Mouse (Mus musculus) intestine, embryonic 16.5 days (tissue): ENCODE data around the gene 1700018G05Rik. TPM values are rescaled to one million over a fixed set of nuclear protein-coding genes. Genes with fewer than 3 reads are reported as not detected.
"Not testable (repeated sequence)": the region's sequence is repeated elsewhere in the genome, so short reads cannot be mapped to it uniquely, and the experiment has no call there.

Source experiments
- ATAC-seq: fragments of 200-750 bp; cut with Nextera tagmentation; 2 replicates; pipeline ENCODE4 v1.8.0; 2017; ENCODE audit warnings: moderate TSS enrichment, moderate library complexity
- H3K27ac ChIP-seq: fragments of 300-500 bp; sonication (generic); 2 replicates; pipeline ENCODE4 v1.5.1; 2014; ENCODE audit warnings: mild to moderate bottlenecking, low read length
- H3K27me3 ChIP-seq: fragments of 300-500 bp; sonication (generic); replicated peaks from 2 replicates; pipeline ENCODE4 v1.6.1; 2014; ENCODE audit warnings: low read length, control low read depth, mixed read lengths; ENCODE audit not compliant: control insufficient read depth, insufficient read depth
- H3K36me3 ChIP-seq: fragments of 300-500 bp; sonication (generic); 2 replicates; pipeline ENCODE4 v1.6.1; 2014; ENCODE audit warnings: low read length, control low read depth; ENCODE audit not compliant: control insufficient read depth, insufficient read depth
- H3K4me1 ChIP-seq: fragments of 300-500 bp; sonication (generic); 2 replicates; pipeline ENCODE4 v1.6.1; 2014; ENCODE audit warnings: low read length, control low read depth, mixed read lengths; ENCODE audit not compliant: control insufficient read depth, insufficient read depth
- H3K4me2 ChIP-seq: fragments of 300-500 bp; sonication (generic); 2 replicates; pipeline ENCODE4 v1.6.1; 2014; ENCODE audit warnings: low read depth, low read length, control low read depth
- H3K4me3 ChIP-seq: fragments of 300-500 bp; sonication (generic); 2 replicates; pipeline ENCODE4 v1.5.1; 2014; ENCODE audit warnings: mild to moderate bottlenecking, low read length
- H3K9ac ChIP-seq: fragments of 300-500 bp; sonication (generic); 2 replicates; pipeline ENCODE4 v1.6.1; 2014; ENCODE audit warnings: low read depth, low read length
- H3K9me3 ChIP-seq: fragments of 300-500 bp; sonication (generic); 2 replicates; pipeline ENCODE4 v1.6.1; 2016; ENCODE audit warnings: low read length, control low read depth; ENCODE audit not compliant: control insufficient read depth
- WGBS: fragments of 180-500 bp; shearing (Covaris S2); extraction: QIAGEN DNeasy Blood & Tissue Kit; methylation state at CpG from one replicate; pipeline ENCODE4 v1.1.7; 2014; 5-methylcytosine and 5-hydroxymethylcytosine counted together
- polyA plus RNA-seq: library from polyadenylated mRNA; unstranded; fragments of >200 nt; fragmentation: Nextera tagmentation; extraction: Ambion mirVana; gene quantifications from 2 replicates; pipeline ENCODE4 v1.2.1, GENCODE M21; 2015

The 1700018G05Rik gene
- not detected in 2 replicates for polyA plus RNA-seq

DNA sequence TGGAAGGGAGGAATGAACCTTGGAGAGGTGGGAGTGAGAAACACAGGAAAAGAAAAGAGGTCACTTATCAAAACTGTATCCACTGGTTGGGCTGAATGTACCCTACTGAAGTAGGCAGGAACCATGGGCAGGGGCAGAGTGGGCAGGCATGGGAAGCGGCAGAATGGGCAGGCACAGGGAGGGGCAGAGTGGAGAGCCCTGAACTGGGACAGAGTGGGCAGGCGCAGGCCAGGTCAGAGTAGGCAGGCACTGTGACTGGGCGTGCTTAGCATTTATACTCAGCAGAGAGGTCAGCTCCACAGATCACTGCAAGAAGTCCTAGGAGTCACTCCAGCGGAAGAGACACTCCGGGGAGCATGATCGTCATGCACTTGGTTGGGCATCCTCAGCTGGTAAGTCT lies at the start of gene 1700018G05Rik:
Gene 1700018G05Rik, plus strand, starts transcription at position 301 of the 400 bp plus-strand sequence.
- not testable (repeated sequence) for H3K27me3 ChIP-seq, ATAC-seq
- WGBS, result 87% methylated on average over 6 of the region's 6 CpGs

DNA sequence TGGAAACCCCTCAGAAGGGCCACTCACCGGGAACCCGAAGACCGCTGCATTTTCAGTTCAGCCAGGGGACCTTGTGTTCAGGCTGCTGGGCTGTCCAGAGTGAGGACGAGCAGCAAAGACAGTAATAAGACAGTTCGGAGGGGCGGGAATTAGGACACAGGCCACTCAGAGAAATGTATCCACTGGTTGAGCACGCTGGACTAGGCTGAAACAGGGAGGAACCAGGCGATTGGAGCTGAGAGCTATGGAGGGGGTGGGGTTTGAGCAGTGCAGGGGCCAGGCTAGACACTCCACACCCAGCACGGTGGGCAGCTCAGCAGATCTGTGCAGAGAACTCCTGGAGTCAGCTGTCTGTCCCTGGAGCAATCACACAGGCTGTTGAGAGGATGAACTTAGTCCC lies 19.6 kb upstream of the 1700018G05Rik start, which contains the start of the genes Dmrtc1a and 1700011M02Rik:
Gene Dmrtc1a, minus strand, starts transcription at position 101 of the 400 bp plus-strand sequence.
Gene 1700011M02Rik, plus strand, starts transcription at position 319 of the 400 bp plus-strand sequence.
- H3K9ac ChIP-seq, H3K27me3 ChIP-seq, H3K9me3 ChIP-seq, H3K27ac ChIP-seq, H3K36me3 ChIP-seq, H3K4me1 ChIP-seq, H3K4me2 ChIP-seq, H3K4me3 ChIP-seq, ATAC-seq: not testable (repeated sequence)
- WGBS, result 75% methylated on average over 6 of the region's 9 CpGs

More for the DNA sequence above, at the start of gene 1700018G05Rik:
- not testable (repeated sequence) for H3K27ac ChIP-seq, H3K9ac ChIP-seq, H3K4me2 ChIP-seq, H3K9me3 ChIP-seq, H3K36me3 ChIP-seq, H3K4me1 ChIP-seq, H3K4me3 ChIP-seq

DNA sequence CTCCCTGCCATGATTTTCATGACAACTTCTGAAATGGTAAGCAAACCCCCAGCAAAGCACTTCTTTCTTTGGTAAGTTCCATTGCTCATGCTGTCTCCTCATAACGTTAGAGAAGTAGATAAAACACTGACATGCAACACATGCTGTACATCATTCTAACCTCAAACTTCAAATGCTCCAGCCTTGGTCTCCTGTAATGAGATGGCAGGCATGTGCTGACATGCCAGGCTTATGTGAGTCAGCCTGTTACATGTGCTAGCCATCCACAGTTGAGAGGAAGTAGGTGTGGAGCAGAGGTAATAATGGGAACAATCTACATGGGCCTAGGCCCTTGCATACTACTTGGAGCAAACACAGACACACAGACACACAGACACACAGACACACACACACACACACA lies 13.3 kb upstream of the 1700018G05Rik start:
- not testable (repeated sequence) for H3K4me1 ChIP-seq, H3K27ac ChIP-seq, ATAC-seq, H3K4me3 ChIP-seq, H3K9me3 ChIP-seq, H3K4me2 ChIP-seq, H3K27me3 ChIP-seq, H3K36me3 ChIP-seq, H3K9ac ChIP-seq
- WGBS, result 87% methylated on average over 1 of the region's 1 CpGs

DNA sequence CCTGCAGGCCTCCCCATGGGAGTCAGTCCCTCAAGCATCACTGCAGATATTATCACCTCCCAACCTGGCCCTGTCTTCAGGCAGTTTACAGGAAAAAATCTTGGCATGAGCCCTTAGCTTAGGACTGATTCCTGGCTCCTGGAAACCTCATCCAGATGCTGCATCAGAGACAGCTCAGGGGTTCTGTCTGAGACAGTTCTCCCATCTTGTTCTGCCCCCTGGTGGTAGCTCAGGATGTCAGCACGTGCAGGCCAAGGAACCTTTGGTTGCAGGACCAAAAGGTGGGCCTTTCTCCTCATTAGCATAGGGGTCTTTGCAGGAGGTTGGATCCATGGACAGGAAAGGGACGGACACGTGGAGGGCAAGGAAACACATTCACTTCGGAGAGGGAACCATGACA lies 1.5 kb upstream of the 1700018G05Rik start:
- not testable (repeated sequence) for H3K36me3 ChIP-seq, H3K27ac ChIP-seq, H3K4me1 ChIP-seq, H3K9me3 ChIP-seq, H3K27me3 ChIP-seq, ATAC-seq, H3K4me3 ChIP-seq, H3K9ac ChIP-seq, H3K4me2 ChIP-seq
- 15% methylated on average over 4 of the region's 4 CpGs for WGBS

DNA sequence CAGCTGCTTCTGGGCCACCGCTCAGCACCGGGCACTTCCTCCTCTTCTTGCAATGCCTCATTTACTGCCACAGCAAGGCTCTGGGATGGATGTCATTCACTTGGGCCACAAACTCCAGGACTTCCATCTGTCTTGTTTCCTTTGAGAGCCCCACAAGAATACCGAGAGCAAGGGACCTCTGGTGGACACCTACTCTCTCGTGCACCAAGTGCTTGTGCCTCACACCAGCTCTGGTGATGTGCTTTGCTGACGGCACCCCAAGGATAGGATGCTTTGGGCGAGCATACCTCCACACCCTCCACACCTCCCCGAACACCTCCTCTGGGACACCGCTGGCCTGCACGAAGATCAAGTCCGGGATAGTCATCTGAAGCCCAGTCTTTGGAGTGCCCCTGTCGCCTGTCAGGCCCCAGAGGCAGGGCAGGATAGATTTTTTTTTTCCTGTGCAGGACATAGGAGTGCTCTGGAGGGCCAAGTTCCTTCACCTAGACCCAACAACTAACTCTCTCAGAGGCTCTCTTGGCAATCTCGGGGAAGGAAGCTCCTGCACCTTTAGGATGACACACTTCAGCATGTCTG lies 4.9 kb downstream of the 1700018G05Rik start:
- 48% methylated on average over 12 of the region's 12 CpGs for WGBS

DNA sequence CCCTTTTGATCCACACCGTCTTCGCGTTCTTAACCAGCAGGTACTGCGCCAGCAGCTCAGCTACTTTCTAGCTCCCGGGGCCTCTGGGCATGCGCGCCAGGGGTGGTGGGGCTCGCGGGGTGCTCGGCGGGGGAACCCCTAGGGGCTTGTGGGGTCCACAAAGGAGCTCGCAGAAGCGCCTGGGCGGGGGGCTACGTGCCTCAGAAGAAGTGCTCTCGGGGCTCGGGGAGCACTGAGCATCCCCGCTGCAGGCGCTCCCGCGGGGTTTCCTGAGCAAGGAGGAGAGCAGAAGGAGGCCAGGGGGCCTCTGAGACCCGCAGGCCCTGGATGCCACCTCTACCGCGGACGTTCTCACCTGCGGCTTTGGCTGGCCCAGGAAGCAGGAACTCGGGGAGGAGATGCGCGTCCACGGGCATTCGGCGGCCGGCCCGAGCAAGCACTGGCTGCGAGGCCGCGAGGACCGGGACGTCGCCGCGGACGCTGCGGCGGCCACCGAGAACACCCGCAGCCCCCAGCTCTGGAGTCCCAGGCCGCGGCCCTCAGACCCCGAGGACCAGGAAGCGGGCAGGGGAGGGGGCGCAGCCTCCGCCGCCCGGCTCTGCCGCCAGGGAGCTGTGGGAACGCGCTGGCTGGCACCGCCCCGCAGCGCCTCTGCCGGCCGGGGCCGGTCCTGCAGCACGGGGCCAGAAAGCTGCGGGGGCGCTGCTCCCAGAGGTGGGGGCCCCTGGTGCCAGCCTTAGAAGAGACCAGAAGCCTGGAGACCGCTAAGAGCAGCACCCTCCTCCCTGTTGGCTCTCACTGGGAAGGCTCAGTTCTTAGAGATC lies 5.6 kb downstream of the 1700018G05Rik start:
- ATAC-seq, result peak; percentile 79
- Histone ChIP-seq H3K4me2 (peak overlapping the region; percentile 70), H3K9me3 (no peaks in the 10 kb centered on the region), H3K27me3 (peaks cover 16% of the 10 kb centered on the region), H3K4me1 (no peaks in the 10 kb centered on the region), H3K4me3 (peak overlapping the region; percentile 57), H3K27ac (no peak overlapping the region), H3K9ac (peak overlapping the region; percentile 65), H3K36me3 (no peaks in the 10 kb centered on the region)
- 29% methylated on average over 50 of the region's 68 CpGs for WGBS

More for the DNA sequence above, 4.9 kb downstream of the 1700018G05Rik start:
- ATAC-seq, result no peak
- H3K27ac ChIP-seq, result no peak overlapping the region
- H3K4me1 ChIP-seq, result no peaks in the 10 kb centered on the region
- H3K9ac ChIP-seq, result peak overlapping the region; percentile 65
- no peaks in the 10 kb centered on the region for H3K36me3 ChIP-seq
- H3K4me2 ChIP-seq, result peak overlapping the region; percentile 70
- H3K27me3 ChIP-seq, result peaks cover 16% of the 10 kb centered on the region
- H3K9me3 ChIP-seq, result no peaks in the 10 kb centered on the region
- peak overlapping the region; percentile 57 for H3K4me3 ChIP-seq

DNA sequence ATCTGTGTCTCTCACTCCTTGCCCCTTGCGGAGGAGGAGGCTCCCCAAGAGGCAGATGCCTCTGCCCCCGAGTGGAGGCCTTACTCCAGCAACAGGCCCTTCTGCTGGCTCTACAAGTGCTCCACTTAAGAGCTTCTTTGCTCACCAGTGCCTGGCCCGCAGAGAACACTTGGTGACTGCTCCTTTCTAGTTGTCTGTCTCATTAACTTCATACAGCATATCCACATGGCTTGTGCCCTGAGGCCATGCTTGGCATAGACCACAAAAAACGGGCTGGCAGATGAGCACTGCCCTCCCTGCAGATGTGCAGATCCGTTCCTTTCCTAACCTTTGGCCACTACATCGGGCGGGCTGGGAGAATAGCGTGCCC lies 6.2 kb downstream of the 1700018G05Rik start:
- Histone ChIP-seq H3K27me3 (peaks cover 18% of the 10 kb centered on the region), H3K4me3 (peak overlapping the region; percentile 57), H3K36me3 (no peaks in the 10 kb centered on the region), H3K4me2 (0 out of 2 replicates have a peak overlapping the region, but pooled peaks have one; percentile 70), H3K27ac (no peak overlapping the region), H3K9ac (no peak overlapping the region), H3K9me3 (no peaks in the 10 kb centered on the region), H3K4me1 (no peaks in the 10 kb centered on the region)
- 53% methylated on average over 8 of the region's 8 CpGs for WGBS
- no peak for ATAC-seq

DNA sequence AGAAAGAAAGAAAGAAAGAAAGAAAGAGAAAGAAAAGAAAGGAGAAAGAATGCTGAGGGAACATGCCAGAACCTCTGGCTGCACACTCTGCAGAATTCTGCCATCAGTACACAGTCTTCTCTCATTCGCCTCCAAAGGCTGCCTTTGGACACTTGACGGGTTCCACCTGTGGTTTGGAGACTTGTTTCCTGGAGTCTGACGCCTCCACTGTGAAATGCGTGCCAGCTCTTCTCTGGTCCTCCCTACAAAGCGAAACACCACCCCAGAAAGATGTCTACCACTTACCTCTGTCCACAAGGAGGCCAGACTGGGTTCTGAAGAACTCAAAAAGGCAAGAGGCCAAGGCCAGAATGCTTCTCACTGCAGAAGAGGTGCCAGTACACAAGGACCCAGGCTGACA lies 8.6 kb downstream of the 1700018G05Rik start:
- Histone ChIP-seq H3K4me3 (no peak overlapping the region), H3K27ac (no peak overlapping the region), H3K9me3 (no peaks in the 10 kb centered on the region), H3K27me3 (peaks cover 20% of the 10 kb centered on the region), H3K4me2 (no peak overlapping the region), H3K4me1 (no peaks in the 10 kb centered on the region), H3K36me3 (no peaks in the 10 kb centered on the region), H3K9ac (no peak overlapping the region)
- no peak for ATAC-seq
- 66% methylated on average over 5 of the region's 5 CpGs for WGBS

DNA sequence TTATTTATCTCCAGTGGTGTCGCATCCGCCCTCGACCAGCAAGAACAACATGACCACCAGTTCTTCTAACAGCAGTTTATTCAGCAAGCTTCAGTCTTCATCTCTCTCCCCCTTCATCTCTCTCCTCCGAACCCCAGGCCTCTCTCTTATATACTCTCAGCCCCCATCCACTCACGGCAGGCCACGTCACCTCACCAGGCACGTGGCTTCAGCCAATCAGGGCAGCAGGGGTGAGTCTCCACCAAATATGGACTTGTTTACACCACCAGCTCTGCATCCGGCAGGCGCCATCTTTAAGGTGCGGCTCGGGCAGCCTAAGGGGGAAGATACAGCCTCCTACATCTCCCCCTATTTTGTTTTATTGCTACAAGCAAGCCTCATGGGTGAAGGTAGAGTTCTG lies 22.0 kb downstream of the 1700018G05Rik start:
- not testable (repeated sequence) for H3K9ac ChIP-seq, H3K4me1 ChIP-seq, H3K4me3 ChIP-seq, H3K9me3 ChIP-seq, H3K27me3 ChIP-seq, H3K36me3 ChIP-seq, ATAC-seq, H3K4me2 ChIP-seq, H3K27ac ChIP-seq
- WGBS, result 88% methylated on average over 11 of the region's 11 CpGs
